Mouse (Mus musculus): ENCODE measurements at regions not wholly inside any gene's neighbourhood (a gene's known extent, or its start where the extent isn't known, plus 50 kb on each side); places are given as distances from the start of the nearest gene placed in this dataset.
A peak's percentile ranks its signal among the peaks of the same experiment; 100 is the strongest.

GRCm38 (mm10) chr13:53548396-53548795, 75.5 kb upstream of the Msx2 start:
- DNase-seq (ENCODE audit: low spot score in 2 of 2), result no peak
- Histone ChIP-seq H3K4me3 (no peak overlapping the region), H3K27ac (no peak overlapping the region)
- TF ChIP-seq CTCF (conservative IDR thresholded peaks at IDR 0.05), result no peak

- TF ChIP-seq CTCF (conservative IDR thresholded peaks at IDR 0.05), result no peak
- no peak overlapping the region for H3K4me3 ChIP-seq
- no peak for DNase-seq (ENCODE audit: low spot score in 2 of 2)
- H3K27ac ChIP-seq, result no peak overlapping the region
Observed at GRCm38 (mm10) chr13:53543291-53543690, 70.4 kb upstream of the Msx2 start.

GRCm38 (mm10) chr13:53539797-53540196, 66.9 kb upstream of the Msx2 start:
- H3K4me3 ChIP-seq, result no peak overlapping the region
- no peak overlapping the region for H3K27ac ChIP-seq
- DNase-seq (ENCODE audit: low spot score in 2 of 2), result peak in 1 of 2 experiments; percentile 29
- no peak for TF ChIP-seq CTCF (conservative IDR thresholded peaks at IDR 0.05)

GRCm38 (mm10) chr13:53537937-53538336, 65.1 kb upstream of the Msx2 start:
- no peak for TF ChIP-seq CTCF (conservative IDR thresholded peaks at IDR 0.05)
- DNase-seq (ENCODE audit: low spot score in 2 of 2), result no peak
- Histone ChIP-seq H3K27ac (no peak overlapping the region), H3K4me3 (no peak overlapping the region)

GRCm38 (mm10) chr13:53535781-53536425, 63.0 kb upstream of the Msx2 start:
- no peak for DNase-seq (ENCODE audit: low spot score in 2 of 2)
- Histone ChIP-seq H3K27ac (no peak overlapping the region), H3K4me3 (no peak overlapping the region)
- no peak for TF ChIP-seq CTCF (conservative IDR thresholded peaks at IDR 0.05)

DNA sequence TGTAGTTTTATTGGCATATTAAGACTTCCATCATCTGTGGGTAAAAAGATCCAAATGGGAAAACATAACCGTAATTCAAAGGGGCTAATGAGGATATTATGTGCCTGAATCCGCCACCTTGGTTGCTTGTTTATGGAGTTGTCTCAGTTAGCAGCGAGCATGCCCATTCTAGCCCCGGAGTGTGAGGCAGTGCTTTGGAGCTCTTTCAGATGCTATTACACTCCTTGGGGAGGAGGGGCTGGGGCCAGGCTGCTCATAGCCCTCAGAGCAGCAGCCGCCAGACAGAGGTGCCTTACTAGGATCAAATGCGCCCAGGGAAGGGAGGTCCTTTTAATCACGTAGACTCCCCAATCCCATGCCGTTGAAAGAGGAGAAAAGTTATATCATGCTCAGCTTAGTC, 60.9 kb upstream of the Msx2 start:
- no peak for DNase-seq (ENCODE audit: low spot score in 2 of 2)
- H3K4me3 ChIP-seq, result no peak overlapping the region
- TF ChIP-seq CTCF (conservative IDR thresholded peaks at IDR 0.05), result no peak
- no peak overlapping the region for H3K27ac ChIP-seq

- no peak for TF ChIP-seq CTCF (conservative IDR thresholded peaks at IDR 0.05)
Observed at GRCm38 (mm10) chr13:53526880-53527279, 54.0 kb upstream of the Msx2 start.

GRCm38 (mm10) chr13:53522807-53523206, 49.9 kb upstream of the Msx2 start:
- TF ChIP-seq CTCF (conservative IDR thresholded peaks at IDR 0.05), result no peak
- no peak for DNase-seq (ENCODE audit: low spot score in 2 of 2)
- H3K27ac ChIP-seq, result no peak overlapping the region
- H3K4me3 ChIP-seq, result no peak overlapping the region

More at GRCm38 (mm10) chr13:53526880-53527279, 54.0 kb upstream of the Msx2 start:
- DNase-seq (ENCODE audit: low spot score in 2 of 2), result no peak
- H3K4me3 ChIP-seq, result no peak overlapping the region
- no peak overlapping the region for H3K27ac ChIP-seq
